Mouse (Mus musculus): Measurements from ENCODE around the gene Msi2. TPM values are rescaled to one million over a fixed set of nuclear protein-coding genes. Genes with fewer than 3 reads are reported as not detected.

Gene Msi2
- polyA plus RNA-seq, 1 experiment from 2014 or later: 10.9 TPM

- 69% methylated on average over 13 of the region's 13 CpGs for WGBS
- Histone ChIP-seq H3K27ac (no peak overlapping the region), H3K36me3 (no peaks in the 10 kb centered on the region), H3K4me1 (replicated peaks) (peaks cover 29% of the 10 kb centered on the region), H3K9ac (no peak overlapping the region), H3K27me3 (replicated peaks) (no peaks in the 10 kb centered on the region), H3K4me3 (replicated peaks) (no peak overlapping the region), H3K4me2 (replicated peaks) (no peak overlapping the region), H3K9me3 (no peaks in the 10 kb centered on the region)
- no peak for ATAC-seq
Observed at GRCm38 (mm10) chr11:88720261-88721143, 2.2 kb upstream of the Msi2 start.

GRCm38 (mm10) chr11:88719601-88720000 lies 1.3 kb upstream of the Msi2 start:
- peak overlapping the region; percentile 93 for H3K4me2 ChIP-seq (replicated peaks)
- no peak overlapping the region for H3K9ac ChIP-seq
- no peaks in the 10 kb centered on the region for H3K36me3 ChIP-seq
- peaks cover 38% of the 10 kb centered on the region for H3K4me1 ChIP-seq (replicated peaks)
- H3K27me3 ChIP-seq (replicated peaks): no peaks in the 10 kb centered on the region
- ATAC-seq: no peak
- H3K27ac ChIP-seq: no peak overlapping the region
- WGBS: 57% methylated on average over 3 of the region's 3 CpGs
- H3K9me3 ChIP-seq: no peaks in the 10 kb centered on the region
- peak overlapping the region; percentile 96; the same call in 1 of the 2 replicates for H3K4me3 ChIP-seq (replicated peaks)

- peaks cover 38% of the 10 kb centered on the region for H3K4me1 ChIP-seq (replicated peaks)
- H3K27me3 ChIP-seq (replicated peaks): no peaks in the 10 kb centered on the region
- peak overlapping the region; percentile 85 for H3K9ac ChIP-seq
- H3K9me3 ChIP-seq: no peaks in the 10 kb centered on the region
- 6% methylated on average over 38 of the region's 38 CpGs for WGBS
- H3K36me3 ChIP-seq: no peaks in the 10 kb centered on the region
- H3K27ac ChIP-seq: peak overlapping the region; percentile 87
- ATAC-seq: peak; percentile 56
- peak overlapping the region; percentile 93 for H3K4me2 ChIP-seq (replicated peaks)
- H3K4me3 ChIP-seq (replicated peaks): peak overlapping the region; percentile 96
Observed at GRCm38 (mm10) chr11:88718766-88719595, 668 bp upstream of the Msi2 start.

GRCm38 (mm10) chr11:88717644-88718049 lies 666 bp downstream of the Msi2 start:
- Histone ChIP-seq H3K4me3 (replicated peaks) (peak overlapping the region; percentile 96), H3K4me1 (replicated peaks) (peaks cover 38% of the 10 kb centered on the region), H3K36me3 (no peaks in the 10 kb centered on the region), H3K9me3 (no peaks in the 10 kb centered on the region), H3K4me2 (replicated peaks) (peak overlapping the region; percentile 93), H3K27ac (peak overlapping the region; percentile 87), H3K9ac (peak overlapping the region; percentile 97), H3K27me3 (replicated peaks) (no peaks in the 10 kb centered on the region)
- under 1% methylated on average over 38 of the region's 38 CpGs for WGBS
- peak; percentile 57 for ATAC-seq

GRCm38 (mm10) chr11:88717016-88717643 lies 1.2 kb downstream of the Msi2 start:
- no peak for ATAC-seq
- Histone ChIP-seq H3K9me3 (no peaks in the 10 kb centered on the region), H3K36me3 (no peaks in the 10 kb centered on the region), H3K4me2 (replicated peaks) (peak overlapping the region; percentile 93), H3K27me3 (replicated peaks) (no peaks in the 10 kb centered on the region), H3K9ac (peak overlapping the region; percentile 97), H3K27ac (peak overlapping the region; percentile 87; the same call in 1 of the 2 replicates), H3K4me3 (replicated peaks) (peak overlapping the region; percentile 96), H3K4me1 (replicated peaks) (peaks cover 38% of the 10 kb centered on the region)
- WGBS: under 1% methylated on average over 19 of the region's 19 CpGs

GRCm38 (mm10) chr11:88716061-88716994 lies 2.0 kb downstream of the Msi2 start:
- 0 out of 2 replicates have a peak, but pooled peaks cover 3% of the 10 kb centered on the region for H3K36me3 ChIP-seq
- H3K9me3 ChIP-seq: no peaks in the 10 kb centered on the region
- under 1% methylated on average over 23 of the region's 23 CpGs for WGBS
- peak overlapping the region; percentile 96 for H3K4me3 ChIP-seq (replicated peaks)
- no peaks in the 10 kb centered on the region for H3K27me3 ChIP-seq (replicated peaks)
- peak overlapping the region; percentile 59 for H3K27ac ChIP-seq
- no peak for ATAC-seq
- peak overlapping the region; percentile 93 for H3K4me2 ChIP-seq (replicated peaks)
- H3K9ac ChIP-seq: peak overlapping the region; percentile 97
- H3K4me1 ChIP-seq (replicated peaks): peaks cover 37% of the 10 kb centered on the region

- Histone ChIP-seq H3K4me1 (replicated peaks) (peaks cover 27% of the 10 kb centered on the region), H3K36me3 (0 out of 2 replicates have a peak, but pooled peaks cover 3% of the 10 kb centered on the region), H3K4me3 (replicated peaks) (no peak overlapping the region), H3K27ac (no peak overlapping the region), H3K4me2 (replicated peaks) (peak overlapping the region; percentile 93), H3K9ac (no peak overlapping the region; the same call in 1 of the 2 replicates), H3K27me3 (replicated peaks) (no peaks in the 10 kb centered on the region), H3K9me3 (no peaks in the 10 kb centered on the region)
- 34% methylated on average over 7 of the region's 7 CpGs for WGBS
- no peak for ATAC-seq
Observed at GRCm38 (mm10) chr11:88715299-88715698, 3.0 kb downstream of the Msi2 start.

GRCm38 (mm10) chr11:88714127-88714526 lies 4.2 kb downstream of the Msi2 start:
- ATAC-seq: no peak
- WGBS: 72% methylated on average over 7 of the region's 7 CpGs
- Histone ChIP-seq H3K9ac (no peak overlapping the region), H3K36me3 (0 out of 2 replicates have a peak, but pooled peaks cover 3% of the 10 kb centered on the region), H3K4me3 (replicated peaks) (no peak overlapping the region), H3K4me2 (replicated peaks) (no peak overlapping the region), H3K27ac (no peak overlapping the region), H3K9me3 (no peaks in the 10 kb centered on the region), H3K27me3 (replicated peaks) (no peaks in the 10 kb centered on the region), H3K4me1 (replicated peaks) (peaks cover 19% of the 10 kb centered on the region)

- H3K27me3 ChIP-seq (replicated peaks): no peaks in the 10 kb centered on the region
- H3K9me3 ChIP-seq: no peaks in the 10 kb centered on the region
- no peak overlapping the region for H3K4me2 ChIP-seq (replicated peaks)
- WGBS: 60% methylated on average over 9 of the region's 9 CpGs
- no peak for ATAC-seq
- peaks cover 17% of the 10 kb centered on the region for H3K4me1 ChIP-seq (replicated peaks)
- no peak overlapping the region for H3K4me3 ChIP-seq (replicated peaks)
- no peak overlapping the region for H3K27ac ChIP-seq
- 0 out of 2 replicates have a peak, but pooled peaks cover 3% of the 10 kb centered on the region for H3K36me3 ChIP-seq
- H3K9ac ChIP-seq: no peak overlapping the region
Observed at GRCm38 (mm10) chr11:88713479-88713878, 4.8 kb downstream of the Msi2 start.

- Histone ChIP-seq H3K27me3 (replicated peaks) (no peaks in the 10 kb centered on the region), H3K36me3 (0 out of 2 replicates have a peak, but pooled peaks cover 3% of the 10 kb centered on the region), H3K9me3 (no peaks in the 10 kb centered on the region), H3K9ac (no peak overlapping the region), H3K4me3 (replicated peaks) (no peak overlapping the region), H3K4me1 (replicated peaks) (peaks cover 8% of the 10 kb centered on the region; the same call in 1 of the 2 replicates), H3K4me2 (replicated peaks) (no peak overlapping the region), H3K27ac (no peak overlapping the region)
- WGBS: 90% methylated on average over 15 of the region's 15 CpGs
- no peak for ATAC-seq
Observed at GRCm38 (mm10) chr11:88709876-88710614, 8.3 kb downstream of the Msi2 start.
